Mouse (Mus musculus) stomach, postnatal 0 days (tissue): ENCODE data around the gene Prkce.

Source experiments
- CTCF ChIP-seq: IDR thresholded peaks from 2 replicates; pipeline ENCODE4 v1.5.1; 2016; ENCODE audit warnings: antibody characterized with exemption, low read depth, mild to moderate bottlenecking, moderate library complexity
- EP300 ChIP-seq: optimal IDR thresholded peaks from 2 replicates; pipeline ENCODE3; 2016; ENCODE audit warnings: antibody characterized with exemption

DNA sequence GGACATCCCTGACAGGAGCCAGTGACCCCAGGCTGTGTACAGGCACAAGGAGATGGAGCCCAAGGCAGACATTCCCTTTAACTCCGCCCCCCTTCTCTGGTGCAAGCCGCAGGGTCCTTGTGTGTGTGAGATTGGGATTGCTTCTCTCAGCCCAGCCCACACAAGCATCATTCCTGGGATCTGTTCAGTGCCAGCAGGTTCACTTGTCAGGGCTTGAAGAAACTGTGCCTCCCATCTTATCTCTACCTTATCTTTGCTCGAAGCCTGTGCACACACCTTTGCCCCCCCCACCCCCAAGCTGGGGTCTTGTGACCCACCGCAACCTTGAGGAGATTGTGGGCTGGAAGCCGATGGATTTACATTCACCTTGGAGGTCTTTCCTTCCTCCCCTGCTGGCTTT, 508.8 kb downstream of the Prkce start:
- TF ChIP-seq CTCF (no peak), EP300 (no peak)
